Mouse (Mus musculus): Measurements from ENCODE around the gene 2610318N02Rik. TPM values are rescaled to one million over a fixed set of nuclear protein-coding genes. Genes with fewer than 3 reads are reported as not detected.
"Not testable (repeated sequence)": the region's sequence is repeated elsewhere in the genome, so short reads cannot be mapped to it uniquely, and the experiment has no call there.

The 2610318N02Rik gene
- 31.7 and 38.4 TPM in 2 replicates for polyA plus RNA-seq (2015; fragmentation: Nextera tagmentation; extraction: Ambion mirVana)

- Histone ChIP-seq H3K4me3 (peak within 1 kb of the TSS; percentile 58), H3K9ac (peak within 1 kb of the TSS; percentile 59), H3K36me3 (peaks cover 5% of the 10 kb centered on the region; the same call in 1 of the 2 replicates), H3K27me3 (no peaks in the 10 kb centered on the region), H3K27ac (peak within 1 kb of the TSS; percentile 66), H3K9me3 (no peaks in the 10 kb centered on the region), H3K4me1 (peaks cover 26% of the 10 kb centered on the region), H3K4me2 (peak within 1 kb of the TSS; percentile 90)
- under 1% methylated on average over 25 of the region's 25 CpGs for WGBS
- ATAC-seq (ENCODE audit: borderline replicate concordance, extremely low read depth, low FRiP score, low TSS enrichment): peak; percentile 93
These were observed at the start of gene 2610318N02Rik for GRCm38 (mm10) chr16:17124871-17125520. Gene 2610318N02Rik (minus strand): TSS chr16:17125167.

- Histone ChIP-seq H3K9ac (no peak overlapping the region), H3K27ac (peak overlapping the region; percentile 60), H3K27me3 (no peaks in the 10 kb centered on the region), H3K4me1 (no peaks in the 10 kb centered on the region), H3K4me3 (no peak overlapping the region), H3K4me2 (no peak overlapping the region), H3K36me3 (peaks cover 37% of the 10 kb centered on the region), H3K9me3 (no peaks in the 10 kb centered on the region)
- peak; percentile 73; the same call in 1 of the 2 replicates for ATAC-seq (ENCODE audit: borderline replicate concordance, extremely low read depth, low FRiP score, low TSS enrichment)
- 58% methylated on average over 5 of the region's 5 CpGs for WGBS
These were observed 43.1 kb upstream of the 2610318N02Rik start for GRCm38 (mm10) chr16:17168049-17168448.

- Histone ChIP-seq H3K9ac (no peak overlapping the region), H3K4me2 (no peak overlapping the region), H3K27me3 (no peaks in the 10 kb centered on the region), H3K4me1 (no peaks in the 10 kb centered on the region), H3K9me3 (no peaks in the 10 kb centered on the region), H3K36me3 (peaks cover 28% of the 10 kb centered on the region), H3K27ac (no peak overlapping the region), H3K4me3 (no peak overlapping the region)
- no peak for ATAC-seq (ENCODE audit: borderline replicate concordance, extremely low read depth, low FRiP score, low TSS enrichment)
These were observed 42.2 kb upstream of the 2610318N02Rik start for GRCm38 (mm10) chr16:17167179-17167578.

- 57% methylated on average over 1 of the region's 1 CpGs for WGBS
- not testable (repeated sequence) for H3K4me3 ChIP-seq; H3K9ac ChIP-seq; H3K27me3 ChIP-seq; ATAC-seq (ENCODE audit: borderline replicate concordance, extremely low read depth, low FRiP score, low TSS enrichment); H3K4me2 ChIP-seq; H3K9me3 ChIP-seq; H3K27ac ChIP-seq; H3K4me1 ChIP-seq
- peaks cover 27% of the 10 kb centered on the region for H3K36me3 ChIP-seq
These were observed 40.5 kb upstream of the 2610318N02Rik start for GRCm38 (mm10) chr16:17165478-17165877.

GRCm38 (mm10) chr16:17154346-17154745 is 29.4 kb upstream of the 2610318N02Rik start:
- Histone ChIP-seq H3K27ac (no peak overlapping the region), H3K4me1 (no peaks in the 10 kb centered on the region), H3K9ac (no peak overlapping the region), H3K9me3 (no peaks in the 10 kb centered on the region), H3K4me3 (no peak overlapping the region), H3K4me2 (no peak overlapping the region), H3K27me3 (no peaks in the 10 kb centered on the region), H3K36me3 (peaks cover 68% of the 10 kb centered on the region)
- WGBS: 94% methylated on average over 2 of the region's 2 CpGs
- no peak for ATAC-seq (ENCODE audit: borderline replicate concordance, extremely low read depth, low FRiP score, low TSS enrichment)

- 96% methylated on average over 4 of the region's 4 CpGs for WGBS
- H3K27ac ChIP-seq: no peak overlapping the region
- no peak overlapping the region for H3K4me3 ChIP-seq
- H3K4me2 ChIP-seq: no peak overlapping the region
- ATAC-seq (ENCODE audit: borderline replicate concordance, extremely low read depth, low FRiP score, low TSS enrichment): no peak
- peaks cover 15% of the 10 kb centered on the region for H3K4me1 ChIP-seq
- H3K9me3 ChIP-seq: no peaks in the 10 kb centered on the region
- no peak overlapping the region for H3K9ac ChIP-seq
- H3K36me3 ChIP-seq: peaks cover 45% of the 10 kb centered on the region
- H3K27me3 ChIP-seq: no peaks in the 10 kb centered on the region; the same call in 1 of the 2 replicates
These were observed 26.9 kb upstream of the 2610318N02Rik start for GRCm38 (mm10) chr16:17151874-17152273.

- WGBS: 84% methylated on average over 7 of the region's 7 CpGs
- Histone ChIP-seq H3K9ac (no peak overlapping the region), H3K4me2 (no peak overlapping the region)
These were observed 25.7 kb upstream of the 2610318N02Rik start for GRCm38 (mm10) chr16:17150520-17151258.

GRCm38 (mm10) chr16:17148084-17148483 is 23.1 kb upstream of the 2610318N02Rik start:
- WGBS: 10% methylated on average over 16 of the region's 16 CpGs
- Histone ChIP-seq H3K36me3 (peaks cover 16% of the 10 kb centered on the region), H3K4me2 (peak overlapping the region; percentile 100), H3K9ac (no peak overlapping the region), H3K27ac (no peak overlapping the region), H3K9me3 (no peaks in the 10 kb centered on the region), H3K27me3 (no peaks in the 10 kb centered on the region; the same call in 1 of the 2 replicates), H3K4me1 (peaks cover 16% of the 10 kb centered on the region), H3K4me3 (peak overlapping the region; percentile 61)
- ATAC-seq (ENCODE audit: borderline replicate concordance, extremely low read depth, low FRiP score, low TSS enrichment): no peak

More at GRCm38 (mm10) chr16:17150520-17151258, 25.7 kb upstream of the 2610318N02Rik start:
- Histone ChIP-seq H3K9me3 (no peaks in the 10 kb centered on the region), H3K27ac (no peak overlapping the region), H3K36me3 (peaks cover 37% of the 10 kb centered on the region), H3K4me1 (peaks cover 16% of the 10 kb centered on the region), H3K27me3 (no peaks in the 10 kb centered on the region; the same call in 1 of the 2 replicates), H3K4me3 (no peak overlapping the region)
- no peak for ATAC-seq (ENCODE audit: borderline replicate concordance, extremely low read depth, low FRiP score, low TSS enrichment)

- H3K4me3 ChIP-seq: peak overlapping the region; percentile 61
- peak overlapping the region; percentile 46 for H3K9ac ChIP-seq
- no peaks in the 10 kb centered on the region for H3K9me3 ChIP-seq
- no peaks in the 10 kb centered on the region; the same call in 1 of the 2 replicates for H3K27me3 ChIP-seq
- WGBS: under 1% methylated on average over 41 of the region's 41 CpGs
- H3K36me3 ChIP-seq: peaks cover 10% of the 10 kb centered on the region; the same call in 1 of the 2 replicates
- H3K4me2 ChIP-seq: peak overlapping the region; percentile 100
- H3K27ac ChIP-seq: no peak overlapping the region
- H3K4me1 ChIP-seq: peaks cover 16% of the 10 kb centered on the region
- peak; percentile 25; the same call in 1 of the 2 replicates for ATAC-seq (ENCODE audit: borderline replicate concordance, extremely low read depth, low FRiP score, low TSS enrichment)
These were observed 22.5 kb upstream of the 2610318N02Rik start for GRCm38 (mm10) chr16:17147391-17147929.

- no peak within 1 kb of the TSS for H3K27ac ChIP-seq
- H3K27me3 ChIP-seq: no peaks in the 10 kb centered on the region; the same call in 1 of the 2 replicates
- under 1% methylated on average over 34 of the region's 34 CpGs for WGBS
- no peaks in the 10 kb centered on the region for H3K9me3 ChIP-seq
- H3K4me2 ChIP-seq: peak within 1 kb of the TSS; percentile 100
- peak within 1 kb of the TSS; percentile 46 for H3K9ac ChIP-seq
- H3K4me1 ChIP-seq: peaks cover 16% of the 10 kb centered on the region
- peak; percentile 85 for ATAC-seq (ENCODE audit: borderline replicate concordance, extremely low read depth, low FRiP score, low TSS enrichment)
- H3K4me3 ChIP-seq: peak within 1 kb of the TSS; percentile 61
- peaks cover 4% of the 10 kb centered on the region; the same call in 1 of the 2 replicates for H3K36me3 ChIP-seq
These were observed 21.8 kb upstream of the 2610318N02Rik start, which contains the start of gene Ccdc116 for GRCm38 (mm10) chr16:17146772-17147235. Gene Ccdc116 (minus strand): TSS chr16:17147229.

GRCm38 (mm10) chr16:17144339-17144738 is 19.4 kb upstream of the 2610318N02Rik start, which contains the start of gene Ydjc:
Gene Ydjc (plus strand): TSS chr16:17144621.
- H3K9ac ChIP-seq: no peak within 1 kb of the TSS
- 22% methylated on average over 7 of the region's 7 CpGs for WGBS
- no peak within 1 kb of the TSS for H3K4me3 ChIP-seq
- H3K4me2 ChIP-seq: no peak within 1 kb of the TSS
- H3K4me1 ChIP-seq: peaks cover 16% of the 10 kb centered on the region
- no peaks in the 10 kb centered on the region; the same call in 1 of the 2 replicates for H3K27me3 ChIP-seq
- no peak for ATAC-seq (ENCODE audit: borderline replicate concordance, extremely low read depth, low FRiP score, low TSS enrichment)
- H3K9me3 ChIP-seq: no peaks in the 10 kb centered on the region
- no peaks in the 10 kb centered on the region for H3K36me3 ChIP-seq
- no peak within 1 kb of the TSS for H3K27ac ChIP-seq
